8 mouse cellular contexts compared by ENCODE assay signal in genomic region chr8:84249257-84250170, GRCm38 (mm10). TPM values are rescaled to one million over a fixed set of nuclear protein-coding genes. Genes with fewer than 3 reads are reported as not detected.
DNase-seq lines count a peak whose midpoint lies in the region; ATAC-seq and TF ChIP-seq lines count a peak whose summit lies in the region.

Gene D8Ertd738e (minus strand): TSS chr8:84249719.

- peak within 1 kb of the TSS; percentile 82 for H3K4me3 ChIP-seq in G1E (ENCODE audit: low read depth, low read length)
- peak within 1 kb of the TSS; percentile 63 for H3K4me3 ChIP-seq in forebrain, postnatal 0 days (ENCODE audit: low read depth, low read length)
- peak within 1 kb of the TSS; percentile 64 for H3K4me3 ChIP-seq in lung, embryonic 15.5 days

- H3K9ac ChIP-seq in forebrain, postnatal 0 days = peak within 1 kb of the TSS; percentile 73
- peak within 1 kb of the TSS; percentile 83 for H3K9ac ChIP-seq in lung, embryonic 15.5 days

- ATAC-seq in G1E (ENCODE audit: extremely low read depth, insufficient number of reproducible peaks, low FRiP score, poor library complexity, severe bottlenecking) = peak; percentile 92
- peak; percentile 99 for ATAC-seq in forebrain, postnatal 0 days
- peak; percentile 91; the same call in 1 of the 2 replicates for ATAC-seq in lung, embryonic 15.5 days (ENCODE audit: borderline replicate concordance, extremely low read depth, low FRiP score, low TSS enrichment)

- no peaks in the 10 kb centered on the region for H3K9me3 ChIP-seq in G1E (replicated peaks)
- H3K9me3 ChIP-seq in forebrain, postnatal 0 days (ENCODE audit: low read length) = no peaks in the 10 kb centered on the region
- H3K9me3 ChIP-seq in lung, embryonic 15.5 days = no peaks in the 10 kb centered on the region

- TF ChIP-seq CTCF in G1E (IDR thresholded peaks at IDR 0.05; ENCODE audit: low read depth, low read length) = no peak
- TF ChIP-seq CTCF in forebrain, postnatal 0 days (IDR thresholded peaks at IDR 0.05; ENCODE audit: low read depth) = peak; percentile 14; the same call in 1 of the 2 replicates

- no peaks in the 10 kb centered on the region for H3K27me3 ChIP-seq in G1E (ENCODE audit: insufficient read depth, low read length)
- H3K27me3 ChIP-seq in forebrain, postnatal 0 days (ENCODE audit: insufficient read depth, low read length) = no peaks in the 10 kb centered on the region
- no peaks in the 10 kb centered on the region for H3K27me3 ChIP-seq in lung, embryonic 15.5 days

- H3K4me2 ChIP-seq in forebrain, postnatal 0 days (ENCODE audit: low read depth) = peak within 1 kb of the TSS; percentile 72
- H3K4me2 ChIP-seq in lung, embryonic 15.5 days = peak within 1 kb of the TSS; percentile 58

- DNase-seq in G1E (ENCODE audit: low spot score) = peak; percentile 80
- DNase-seq in cerebellum, adult 18-20 months = peak; percentile 88
- DNase-seq in forebrain, postnatal 0 days = peak; percentile 93
- DNase-seq in heart, postnatal 4 days = peak; percentile 87
- peak; percentile 83 to 84 for DNase-seq in layer of hippocampus, adult 8-10 months (ENCODE audit: low spot score in 2 of 2)
- peak; percentile 79 for DNase-seq in ovary, adult 18-20 months (ENCODE audit: low spot score)
- peak; percentile 96 for DNase-seq in thymus, postnatal 0 days (ENCODE audit: low spot score)

- peak within 1 kb of the TSS; percentile 77 for H3K27ac ChIP-seq in forebrain, postnatal 0 days (ENCODE audit: low read depth, low read length)
- peak within 1 kb of the TSS; percentile 51 for H3K27ac ChIP-seq in lung, embryonic 15.5 days

- peaks cover 48% of the 10 kb centered on the region for H3K4me1 ChIP-seq in G1E (ENCODE audit: insufficient read depth, low read depth, low read length)
- no peaks in the 10 kb centered on the region for H3K4me1 ChIP-seq in forebrain, postnatal 0 days (ENCODE audit: insufficient read depth)
- H3K4me1 ChIP-seq in lung, embryonic 15.5 days = peaks cover 7% of the 10 kb centered on the region; the same call in 1 of the 2 replicates

- 5% methylated on average over 52 of the region's 52 CpGs for WGBS in forebrain, postnatal 0 days
- WGBS in lung, embryonic 15.5 days = 3% methylated on average over 52 of the region's 52 CpGs

- H3K36me3 ChIP-seq in G1E (replicated peaks) = peaks cover 81% of the 10 kb centered on the region
- H3K36me3 ChIP-seq in forebrain, postnatal 0 days (ENCODE audit: insufficient read depth) = peaks cover 58% of the 10 kb centered on the region
- H3K36me3 ChIP-seq in lung, embryonic 15.5 days = peaks cover 70% of the 10 kb centered on the region

RNA-seq across cellular contexts. Expression of gene D8Ertd738e, which starts in this region (rescaled TPM):
- total RNA-seq in G1E (2014; fragmentation: Nextera tagmentation) (106 and 132 TPM in 2 replicates), G1E (2017) (197 and 232 TPM in 2 replicates)
- 257 and 291 TPM in 2 replicates for polyA plus RNA-seq in G1E (2012)
- 130 and 146 TPM in 2 replicates for total RNA-seq in forebrain, postnatal 0 days (2014; rRNA removed)
- 255 and 310 TPM in 2 replicates for polyA plus RNA-seq in forebrain, postnatal 0 days (2015; fragmentation: Nextera tagmentation; extraction: Ambion mirVana)
- total RNA-seq in heart, postnatal 4 days (2021) = 100 to 1,000 TPM; 218 to 233 TPM
- 100 to 1,000 TPM in 2 of 4 experiments, 10 to 100 TPM in 2; 94.5 to 137 (median 106) TPM for total RNA-seq in layer of hippocampus, adult 8-10 months (2022)
- 320 and 350 TPM in 2 replicates for polyA plus RNA-seq in lung, embryonic 15.5 days (2015; fragmentation: Nextera tagmentation; extraction: Ambion mirVana)
- 403 and 424 TPM in 2 replicates for polyA plus RNA-seq in thymus, postnatal 0 days (2015; fragmentation: Nextera tagmentation; extraction: Ambion mirVana)

Comparison
In these comparisons a context has a peak if more than half of its experiments do, and no peak if none do; other contexts are left out.
1. Peak in every context shown above with its lines: DNase-seq, ATAC-seq, H3K4me3 ChIP-seq and H3K27ac ChIP-seq.